Mouse (Mus musculus) G1E (cell line): Measurements from ENCODE around the gene Smim24. TPM values are rescaled to one million over a fixed set of nuclear protein-coding genes. Genes with fewer than 3 reads are reported as not detected.

Experiments used
- ATAC-seq: 2 replicates; pipeline ENCODE4 v1.8.0; 2016; ENCODE audit warnings: mild to moderate bottlenecking; ENCODE audit not compliant: insufficient number of reproducible peaks, poor library complexity, low FRiP score, severe bottlenecking; ENCODE audit errors: extremely low read depth
- DNase-seq: peaks from one replicate; pipeline ENCODE4 v3.0.0; 2012; ENCODE audit warnings: low spot score
- H3K27me3 ChIP-seq: 2 replicates; pipeline ENCODE4 v1.6.1; 2012; ENCODE audit warnings: mild to moderate bottlenecking, low read length, inconsistent platforms; ENCODE audit not compliant: insufficient read depth
- H3K36me3 ChIP-seq: replicated peaks from 2 replicates; pipeline ENCODE3; 2012; ENCODE audit warnings: mild to moderate bottlenecking, inconsistent platforms
- H3K4me1 ChIP-seq: 2 replicates; pipeline ENCODE4 v1.6.1; 2012; ENCODE audit warnings: low read depth, low read length, inconsistent platforms, mixed read lengths; ENCODE audit not compliant: insufficient read depth
- H3K4me3 ChIP-seq: 2 replicates; pipeline ENCODE4 v1.5.1; 2012; ENCODE audit warnings: low read depth, mild to moderate bottlenecking, inconsistent platforms, low read length, moderate library complexity, mixed read lengths
- H3K9me3 ChIP-seq: replicated peaks from 2 replicates; pipeline ENCODE4 v1.6.1; 2012; ENCODE audit warnings: inconsistent platforms
- CTCF ChIP-seq: IDR thresholded peaks from 2 replicates; pipeline ENCODE4 v1.5.1; 2012; ENCODE audit warnings: low read depth, low read length, inconsistent platforms, mixed read lengths
- GATA1 ChIP-seq: IDR thresholded peaks from 2 replicates; pipeline ENCODE4 v1.6.1; 2012; ENCODE audit warnings: borderline replicate concordance, low read length, inconsistent platforms, mixed read lengths
- GATA2 ChIP-seq: IDR thresholded peaks from 2 replicates; pipeline ENCODE4 v1.6.1; 2012; ENCODE audit warnings: low read depth, low read length, inconsistent platforms, borderline replicate concordance
- POLR2AphosphoS5 ChIP-seq: IDR thresholded peaks from 2 replicates; pipeline ENCODE4 v1.6.1; 2012; ENCODE audit warnings: low read depth, low read length, inconsistent platforms; ENCODE audit not compliant: insufficient replicate concordance
- TAL1 ChIP-seq: conservative IDR thresholded peaks from 2 replicates; pipeline ENCODE4 v1.6.1; 2012; ENCODE audit warnings: low read depth, low read length, inconsistent platforms, mixed read lengths
- polyA plus RNA-seq: library from polyadenylated mRNA; stranded (reverse); fragments of >175 nt; gene quantifications from 2 replicates; pipeline ENCODE4 v1.2.3, GENCODE M21; 2012
- total RNA-seq, 2 experiments: library from RNA; stranded (forward) in 1 of 2; stranded (reverse) in 1 of 2; fragments of 200-1000 nt in 1 of 2; fragments of >200 nt in 1 of 2; fragmentation: Nextera tagmentation in 1 of 2; gene quantifications; 2 replicates each; pipeline ENCODE4 v1.2.3; 2014 to 2017

Smim24 gene
- total and polyA plus RNA-seq, 3 experiments: 1.6 to 13.8 (median 3.5) TPM

- Histone ChIP-seq H3K9me3 (no peaks in the 10 kb centered on the region), H3K4me1 (peaks cover 93% of the 10 kb centered on the region), H3K27me3 (peaks cover 33% of the 10 kb centered on the region; the same call in 1 of the 2 replicates), H3K36me3 (peaks cover 44% of the 10 kb centered on the region), H3K4me3 (peak overlapping the region; percentile 63; the same call in 1 of the 2 replicates)
- peak; percentile 84 for DNase-seq
- TF ChIP-seq CTCF (no peak), GATA2 (no peak), GATA1 (no peak), POLR2AphosphoS5 (no peak), TAL1 (no peak)
- ATAC-seq: peak; percentile 85
Observed at GRCm38 (mm10) chr10:81407539-81408423, 14.9 kb downstream of the Smim24 start.

- ATAC-seq (no peak), DNase-seq (no peak)
- Histone ChIP-seq H3K36me3 (peaks cover 47% of the 10 kb centered on the region), H3K4me3 (no peak overlapping the region), H3K4me1 (peaks cover 94% of the 10 kb centered on the region), H3K9me3 (no peaks in the 10 kb centered on the region), H3K27me3 (peaks cover 28% of the 10 kb centered on the region; the same call in 1 of the 2 replicates)
- TF ChIP-seq POLR2AphosphoS5 (no peak), CTCF (no peak), GATA2 (no peak), GATA1 (no peak), TAL1 (no peak)
Observed at GRCm38 (mm10) chr10:81408424-81408729, 15.5 kb downstream of the Smim24 start.

- Histone ChIP-seq H3K4me3 (peak overlapping the region; percentile 46; the same call in 1 of the 2 replicates), H3K27me3 (peaks cover 27% of the 10 kb centered on the region; the same call in 1 of the 2 replicates), H3K4me1 (peaks cover 98% of the 10 kb centered on the region), H3K36me3 (peaks cover 50% of the 10 kb centered on the region), H3K9me3 (no peaks in the 10 kb centered on the region)
- TF ChIP-seq TAL1 (no peak), GATA1 (no peak), POLR2AphosphoS5 (no peak), CTCF (peak; percentile 79), GATA2 (no peak)
- DNase-seq (peak; percentile 80), ATAC-seq (peak; percentile 37)
Observed at GRCm38 (mm10) chr10:81408871-81409291, 16.0 kb downstream of the Smim24 start.

- Histone ChIP-seq H3K4me3 (peak overlapping the region; percentile 46; the same call in 1 of the 2 replicates), H3K36me3 (peaks cover 47% of the 10 kb centered on the region), H3K4me1 (peaks cover 98% of the 10 kb centered on the region), H3K9me3 (no peaks in the 10 kb centered on the region), H3K27me3 (peaks cover 27% of the 10 kb centered on the region; the same call in 1 of the 2 replicates)
- ATAC-seq (no peak), DNase-seq (no peak)
- TF ChIP-seq TAL1: no peak
- TF ChIP-seq GATA2: no peak
- TF ChIP-seq CTCF: no peak
- no peak for TF ChIP-seq POLR2AphosphoS5
Observed at GRCm38 (mm10) chr10:81409330-81409729, 16.5 kb downstream of the Smim24 start.

GRCm38 (mm10) chr10:81410350-81410749 is 17.5 kb downstream of the Smim24 start:
- H3K36me3 ChIP-seq: peaks cover 40% of the 10 kb centered on the region
- no peak for TF ChIP-seq GATA1
- TF ChIP-seq GATA2: no peak
- no peak for TF ChIP-seq POLR2AphosphoS5
- TF ChIP-seq CTCF: no peak
- TF ChIP-seq TAL1: no peak
- H3K4me3 ChIP-seq: peak overlapping the region; percentile 45; the same call in 1 of the 2 replicates
- ATAC-seq (no peak), DNase-seq (no peak)
- no peaks in the 10 kb centered on the region for H3K9me3 ChIP-seq
- H3K4me1 ChIP-seq: peaks cover 100% of the 10 kb centered on the region
- H3K27me3 ChIP-seq: peaks cover 27% of the 10 kb centered on the region; the same call in 1 of the 2 replicates

GRCm38 (mm10) chr10:81410981-81411380 is 18.1 kb downstream of the Smim24 start:
- peaks cover 34% of the 10 kb centered on the region for H3K36me3 ChIP-seq
- peak overlapping the region; percentile 45; the same call in 1 of the 2 replicates for H3K4me3 ChIP-seq
- TF ChIP-seq GATA2 (no peak), GATA1 (no peak), TAL1 (no peak), CTCF (no peak), POLR2AphosphoS5 (no peak)
- DNase-seq (no peak), ATAC-seq (no peak)
- no peaks in the 10 kb centered on the region for H3K9me3 ChIP-seq
- peaks cover 30% of the 10 kb centered on the region; the same call in 1 of the 2 replicates for H3K27me3 ChIP-seq
- H3K4me1 ChIP-seq: peaks cover 100% of the 10 kb centered on the region
